Mouse (Mus musculus): ENCODE measurements at regions not wholly inside any gene's neighbourhood (a gene's known extent, or its start where the extent isn't known, plus 50 kb on each side); places are given as distances from the start of the nearest gene placed in this dataset.

DNA sequence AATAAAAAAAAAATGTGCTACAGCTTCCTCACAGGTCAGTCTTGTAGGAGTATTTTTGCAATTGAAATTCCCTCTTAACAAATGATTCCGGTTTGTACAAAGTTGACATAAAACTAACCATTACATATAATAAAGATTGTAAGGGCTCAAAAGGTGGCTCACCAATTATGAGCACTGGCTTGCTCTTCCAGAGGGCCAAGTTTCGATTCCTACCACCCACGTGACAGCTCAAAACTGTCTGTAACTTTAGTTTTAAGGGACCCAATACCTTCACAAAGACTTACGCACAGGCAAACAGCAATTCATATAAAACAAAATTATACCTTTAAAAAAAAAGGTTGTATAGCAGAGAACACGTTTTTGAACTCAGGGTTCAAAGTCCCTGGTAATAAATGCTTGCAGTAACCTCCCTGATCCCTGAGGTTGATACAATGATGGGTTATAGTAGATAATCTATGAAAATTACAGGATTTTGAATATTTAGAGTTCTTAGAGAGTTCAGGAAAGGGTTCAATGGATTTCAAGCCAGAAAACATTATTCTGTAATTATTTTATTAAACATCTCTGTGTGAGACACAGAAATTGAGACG is 193.7 kb downstream of the Sucnr1 start:
- Histone ChIP-seq H3K27ac (ENCODE audit: control insufficient read depth, insufficient read depth, low read depth, low read length) (no peak overlapping the region), H3K4me1 (ENCODE audit: control insufficient read depth, insufficient read depth, low read length) (no peaks in the 10 kb centered on the region), H3K4me3 (ENCODE audit: control insufficient read depth, low read depth, low read length) (no peak overlapping the region), H3K36me3 (ENCODE audit: control insufficient read depth, insufficient read depth, low read length) (no peaks in the 10 kb centered on the region), H3K27me3 (ENCODE audit: control insufficient read depth, insufficient read depth, low read length) (no peaks in the 10 kb centered on the region)
- TF ChIP-seq POLR2A (IDR thresholded peaks at IDR 0.05; ENCODE audit: control insufficient read depth, low read depth, low read length) (no peak), CTCF (IDR thresholded peaks at IDR 0.05; ENCODE audit: control insufficient read depth, insufficient read depth, insufficient replicate concordance, low read depth, low read length) (no peak)

DNA sequence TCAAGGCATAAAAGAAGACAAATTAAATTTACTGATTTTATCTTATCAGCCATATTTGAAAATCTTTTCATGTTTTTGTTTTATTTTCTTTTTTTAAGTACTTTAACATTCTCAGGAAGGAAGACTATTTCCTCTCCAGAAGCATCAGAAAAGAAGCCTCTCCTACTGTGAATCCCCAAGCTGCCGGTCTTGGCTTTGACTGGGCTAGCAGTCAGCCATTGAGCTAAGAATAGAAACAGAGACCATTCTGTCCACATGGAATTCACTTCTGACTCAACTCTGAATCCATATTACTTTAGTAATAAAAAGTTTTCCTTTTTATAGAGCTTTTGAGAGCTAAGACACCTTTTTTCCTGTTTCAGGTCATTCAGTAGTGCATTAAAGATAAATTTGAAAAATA is 194.8 kb upstream of the Mbnl1 start:
- H3K4me3 ChIP-seq (ENCODE audit: control insufficient read depth, low read depth, low read length), result no peak overlapping the region
- no peak overlapping the region for H3K27ac ChIP-seq (ENCODE audit: control insufficient read depth, insufficient read depth, low read depth, low read length)
- TF ChIP-seq POLR2A (IDR thresholded peaks at IDR 0.05; ENCODE audit: control insufficient read depth, low read depth, low read length) (no peak), CTCF (IDR thresholded peaks at IDR 0.05; ENCODE audit: control insufficient read depth, insufficient read depth, insufficient replicate concordance, low read depth, low read length) (no peak)
- no peaks in the 10 kb centered on the region for H3K27me3 ChIP-seq (ENCODE audit: control insufficient read depth, insufficient read depth, low read length)
- no peaks in the 10 kb centered on the region for H3K4me1 ChIP-seq (ENCODE audit: control insufficient read depth, insufficient read depth, low read length)
- H3K36me3 ChIP-seq (ENCODE audit: control insufficient read depth, insufficient read depth, low read length), result no peaks in the 10 kb centered on the region

DNA sequence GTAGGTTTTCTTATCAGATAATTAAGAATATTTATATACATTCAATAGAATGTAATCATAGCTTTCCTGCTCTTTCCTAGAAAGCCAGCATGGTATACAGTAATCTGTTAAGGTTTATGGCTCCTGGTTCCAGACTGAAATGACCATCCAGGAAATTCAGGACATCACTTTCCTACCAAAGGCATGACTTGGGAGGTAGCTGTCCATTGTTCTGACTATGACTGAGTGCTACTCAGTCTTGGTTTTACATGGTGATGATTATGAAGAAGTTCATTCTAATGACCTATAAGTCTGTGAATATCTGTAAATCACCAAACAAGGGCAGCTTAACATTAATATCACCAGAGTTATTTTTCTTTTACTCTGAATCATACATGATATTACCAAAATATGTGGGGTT is 191.4 kb upstream of the Mbnl1 start:
- Histone ChIP-seq H3K4me1 (ENCODE audit: control insufficient read depth, insufficient read depth, low read length) (no peaks in the 10 kb centered on the region), H3K36me3 (ENCODE audit: control insufficient read depth, insufficient read depth, low read length) (no peaks in the 10 kb centered on the region), H3K27ac (ENCODE audit: control insufficient read depth, insufficient read depth, low read depth, low read length) (no peak overlapping the region), H3K27me3 (ENCODE audit: control insufficient read depth, insufficient read depth, low read length) (no peaks in the 10 kb centered on the region), H3K4me3 (ENCODE audit: control insufficient read depth, low read depth, low read length) (no peak overlapping the region)
- TF ChIP-seq POLR2A (IDR thresholded peaks at IDR 0.05; ENCODE audit: control insufficient read depth, low read depth, low read length), result no peak
- TF ChIP-seq CTCF (IDR thresholded peaks at IDR 0.05; ENCODE audit: control insufficient read depth, insufficient read depth, insufficient replicate concordance, low read depth, low read length), result no peak

DNA sequence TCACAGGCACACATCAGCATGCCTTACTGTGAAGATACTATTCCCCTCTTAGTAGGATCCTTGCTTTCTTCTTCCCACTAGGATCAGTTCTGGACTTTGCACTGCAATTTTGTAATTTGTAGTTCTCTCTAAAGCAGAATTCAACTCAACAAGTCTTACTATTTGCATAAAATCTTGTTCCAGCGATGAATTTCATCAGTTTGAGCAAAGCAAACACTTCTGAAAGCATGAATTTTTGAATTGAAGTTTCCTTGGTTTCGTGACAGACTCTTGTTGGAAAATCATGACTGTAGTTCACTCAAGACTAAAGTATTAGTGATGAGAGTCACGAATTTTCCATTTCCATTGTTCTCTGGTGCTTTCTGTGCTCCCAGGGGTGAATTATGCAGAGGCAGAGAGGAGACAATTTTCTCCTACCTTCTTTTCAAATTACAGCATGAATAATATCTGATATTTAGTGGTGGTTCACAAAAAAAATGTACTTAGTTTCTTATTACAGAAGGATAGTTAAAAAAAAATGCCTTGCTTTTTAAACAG is 190.6 kb upstream of the Mbnl1 start:
- TF ChIP-seq POLR2A (IDR thresholded peaks at IDR 0.05; ENCODE audit: control insufficient read depth, low read depth, low read length), result no peak
- TF ChIP-seq CTCF (IDR thresholded peaks at IDR 0.05; ENCODE audit: control insufficient read depth, insufficient read depth, insufficient replicate concordance, low read depth, low read length), result no peak
- Histone ChIP-seq H3K4me1 (ENCODE audit: control insufficient read depth, insufficient read depth, low read length) (no peaks in the 10 kb centered on the region), H3K27ac (ENCODE audit: control insufficient read depth, insufficient read depth, low read depth, low read length) (no peak overlapping the region), H3K27me3 (ENCODE audit: control insufficient read depth, insufficient read depth, low read length) (no peaks in the 10 kb centered on the region), H3K4me3 (ENCODE audit: control insufficient read depth, low read depth, low read length) (no peak overlapping the region), H3K36me3 (ENCODE audit: control insufficient read depth, insufficient read depth, low read length) (no peaks in the 10 kb centered on the region)

DNA sequence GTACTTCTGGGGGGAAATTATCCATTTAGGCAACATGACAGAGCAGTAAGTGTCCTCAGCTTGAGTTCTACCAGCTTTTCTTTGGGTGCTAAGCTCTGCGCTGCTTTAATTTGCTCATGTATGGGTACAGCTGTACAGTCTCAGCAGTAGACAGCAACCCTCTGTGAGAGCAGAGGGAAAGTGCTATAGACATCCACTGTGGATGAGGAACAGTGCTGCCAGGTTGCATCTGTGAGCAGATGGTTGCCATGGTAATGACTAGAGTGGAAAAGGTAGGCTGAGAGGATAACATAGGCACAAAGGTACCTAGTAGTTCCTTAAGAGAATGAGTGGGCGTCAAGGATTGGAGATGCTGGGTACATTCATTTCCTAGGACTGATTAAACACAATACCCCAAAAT is 180.5 kb upstream of the Mbnl1 start:
- no peaks in the 10 kb centered on the region for H3K27me3 ChIP-seq (ENCODE audit: control insufficient read depth, insufficient read depth, low read length)
- H3K36me3 ChIP-seq (ENCODE audit: control insufficient read depth, insufficient read depth, low read length), result no peaks in the 10 kb centered on the region
- no peaks in the 10 kb centered on the region for H3K4me1 ChIP-seq (ENCODE audit: control insufficient read depth, insufficient read depth, low read length)
- no peak overlapping the region for H3K27ac ChIP-seq (ENCODE audit: control insufficient read depth, insufficient read depth, low read depth, low read length)
- H3K4me3 ChIP-seq (ENCODE audit: control insufficient read depth, low read depth, low read length), result no peak overlapping the region
- no peak for TF ChIP-seq CTCF (IDR thresholded peaks at IDR 0.05; ENCODE audit: control insufficient read depth, insufficient read depth, insufficient replicate concordance, low read depth, low read length)
- no peak for TF ChIP-seq POLR2A (IDR thresholded peaks at IDR 0.05; ENCODE audit: control insufficient read depth, low read depth, low read length)

DNA sequence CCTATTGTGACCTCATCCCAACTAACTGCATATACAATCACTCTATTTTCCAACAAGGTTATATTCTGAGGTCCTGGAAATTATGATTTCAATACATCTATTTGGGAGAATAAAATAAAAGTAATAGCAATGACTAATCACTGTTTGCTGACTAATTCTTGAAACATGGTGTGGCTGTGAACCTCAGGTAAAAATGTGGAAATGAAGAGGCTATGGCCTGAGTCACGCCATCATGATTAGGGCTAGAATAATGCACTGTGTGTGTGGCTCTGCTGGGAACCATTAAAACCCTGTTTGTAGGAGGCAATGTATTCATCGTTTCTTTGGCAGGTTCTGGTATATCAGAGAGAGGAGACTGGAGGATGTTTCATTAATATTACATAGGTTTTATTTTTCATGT is 179.7 kb upstream of the Mbnl1 start:
- Histone ChIP-seq H3K27me3 (ENCODE audit: control insufficient read depth, insufficient read depth, low read length) (no peaks in the 10 kb centered on the region), H3K36me3 (ENCODE audit: control insufficient read depth, insufficient read depth, low read length) (no peaks in the 10 kb centered on the region), H3K4me3 (ENCODE audit: control insufficient read depth, low read depth, low read length) (no peak overlapping the region), H3K27ac (ENCODE audit: control insufficient read depth, insufficient read depth, low read depth, low read length) (no peak overlapping the region), H3K4me1 (ENCODE audit: control insufficient read depth, insufficient read depth, low read length) (no peaks in the 10 kb centered on the region)
- TF ChIP-seq CTCF (IDR thresholded peaks at IDR 0.05; ENCODE audit: control insufficient read depth, insufficient read depth, insufficient replicate concordance, low read depth, low read length) (no peak), POLR2A (IDR thresholded peaks at IDR 0.05; ENCODE audit: control insufficient read depth, low read depth, low read length) (no peak)

DNA sequence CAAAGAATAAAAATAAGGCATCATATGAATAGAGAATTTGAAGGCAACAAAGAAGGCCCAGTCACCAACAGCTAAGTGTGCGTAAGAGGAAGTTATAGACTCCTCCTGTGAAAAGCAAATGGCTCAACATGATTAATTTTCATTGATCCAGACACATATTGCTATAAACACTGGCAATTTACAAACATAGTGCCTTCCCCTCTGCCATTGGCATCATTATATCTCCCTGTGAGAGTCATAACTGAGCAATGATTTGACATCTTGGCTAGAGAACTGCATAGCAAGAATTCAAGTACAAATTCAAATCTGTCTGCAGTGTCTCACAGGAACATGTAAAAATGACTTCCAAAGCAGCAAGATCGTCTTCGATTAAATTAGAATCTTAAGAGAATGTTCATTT is 167.2 kb upstream of the Mbnl1 start:
- Histone ChIP-seq H3K27ac (ENCODE audit: control insufficient read depth, insufficient read depth, low read depth, low read length) (no peak overlapping the region), H3K27me3 (ENCODE audit: control insufficient read depth, insufficient read depth, low read length) (no peaks in the 10 kb centered on the region), H3K4me1 (ENCODE audit: control insufficient read depth, insufficient read depth, low read length) (no peaks in the 10 kb centered on the region), H3K36me3 (ENCODE audit: control insufficient read depth, insufficient read depth, low read length) (no peaks in the 10 kb centered on the region), H3K4me3 (ENCODE audit: control insufficient read depth, low read depth, low read length) (no peak overlapping the region)
- no peak for TF ChIP-seq POLR2A (IDR thresholded peaks at IDR 0.05; ENCODE audit: control insufficient read depth, low read depth, low read length)
- no peak for TF ChIP-seq CTCF (IDR thresholded peaks at IDR 0.05; ENCODE audit: control insufficient read depth, insufficient read depth, insufficient replicate concordance, low read depth, low read length)

All from testis, adult 2 months (tissue).